Mouse (Mus musculus): Measurements from ENCODE around the gene Lnx1. TPM values are rescaled to one million over a fixed set of nuclear protein-coding genes. Genes with fewer than 3 reads are reported as not detected.

Gene Lnx1
- polyA plus RNA-seq, 1 experiment from 2014 or later: 4.8 TPM

DNA sequence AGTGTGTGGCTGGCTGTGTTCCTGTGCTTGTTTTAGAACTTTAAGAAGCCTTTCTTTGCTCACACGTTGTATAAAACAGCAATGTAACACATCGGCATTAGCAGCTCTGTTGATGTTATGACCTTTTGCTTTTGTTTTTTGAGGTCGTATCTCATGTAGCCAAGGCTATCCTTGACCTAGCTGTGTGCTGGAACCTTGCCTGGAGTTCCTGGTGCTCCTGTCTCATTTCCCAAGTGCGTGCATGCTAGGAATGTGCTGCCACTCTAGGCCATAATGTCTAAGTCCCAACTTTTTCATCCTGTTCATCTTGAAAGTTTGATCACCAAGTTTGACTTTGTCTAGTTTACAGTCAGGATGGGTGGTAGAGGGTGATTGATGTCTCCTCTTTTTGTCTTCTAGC, 157.1 kb downstream of the Lnx1 start:
- ATAC-seq (ENCODE audit: insufficient read depth): no peak
- no peak for TF ChIP-seq CTCF (IDR thresholded peaks at IDR 0.05; ENCODE audit: low read depth)
- Histone ChIP-seq H3K36me3 (ENCODE audit: insufficient read depth) (peaks cover 66% of the 10 kb centered on the region), H3K9me3 (ENCODE audit: low read depth, low read length) (no peaks in the 10 kb centered on the region), H3K4me1 (ENCODE audit: insufficient read depth) (no peaks in the 10 kb centered on the region), H3K4me2 (no peak overlapping the region), H3K27ac (ENCODE audit: low read depth) (no peak overlapping the region), H3K27me3 (ENCODE audit: insufficient read depth, low read length) (no peaks in the 10 kb centered on the region), H3K4me3 (ENCODE audit: low read depth, low read length) (no peak overlapping the region), H3K9ac (no peak overlapping the region)
- DNase-seq: no peak
- WGBS: 92% methylated on average over 4 of the region's 4 CpGs

Other genes with a start within 250 kb of the Lnx1 start
- 17.8 and 17.9 TPM in 2 replicates for gene Scfd2, start 171.2 kb downstream of the Lnx1 start, polyA plus RNA-seq (2014; fragmentation: Nextera tagmentation; extraction: Ambion mirVana)
- gene Fip1l1, start 167.5 kb downstream of the Lnx1 start, polyA plus RNA-seq (2014; fragmentation: Nextera tagmentation; extraction: Ambion mirVana): 89.2 and 92.6 TPM in 2 replicates

Data from lung, embryonic 14.5 days (tissue).